Mouse (Mus musculus): ENCODE results near the gene Dhx38. TPM values are rescaled to one million over a fixed set of nuclear protein-coding genes. Genes with fewer than 3 reads are reported as not detected.

Dhx38 gene
- polyA plus RNA-seq (2012; rRNA removed): 6.4 and 7.2 TPM in 2 replicates

GRCm38 (mm10) chr8:109565498-109566333 is at the start of gene Dhx38, which contains the start of gene Txnl4b:
TSS of gene Dhx38 (minus strand) at chr8:109565861.
TSS of gene Txnl4b (plus strand) at chr8:109565892.

GRCm38 (mm10) chr8:109614243-109615210 is 48.9 kb upstream of the Dhx38 start, which contains the start of gene Pkd1l3:
TSS of gene Pkd1l3 (plus strand) at chr8:109614517.

DNA sequence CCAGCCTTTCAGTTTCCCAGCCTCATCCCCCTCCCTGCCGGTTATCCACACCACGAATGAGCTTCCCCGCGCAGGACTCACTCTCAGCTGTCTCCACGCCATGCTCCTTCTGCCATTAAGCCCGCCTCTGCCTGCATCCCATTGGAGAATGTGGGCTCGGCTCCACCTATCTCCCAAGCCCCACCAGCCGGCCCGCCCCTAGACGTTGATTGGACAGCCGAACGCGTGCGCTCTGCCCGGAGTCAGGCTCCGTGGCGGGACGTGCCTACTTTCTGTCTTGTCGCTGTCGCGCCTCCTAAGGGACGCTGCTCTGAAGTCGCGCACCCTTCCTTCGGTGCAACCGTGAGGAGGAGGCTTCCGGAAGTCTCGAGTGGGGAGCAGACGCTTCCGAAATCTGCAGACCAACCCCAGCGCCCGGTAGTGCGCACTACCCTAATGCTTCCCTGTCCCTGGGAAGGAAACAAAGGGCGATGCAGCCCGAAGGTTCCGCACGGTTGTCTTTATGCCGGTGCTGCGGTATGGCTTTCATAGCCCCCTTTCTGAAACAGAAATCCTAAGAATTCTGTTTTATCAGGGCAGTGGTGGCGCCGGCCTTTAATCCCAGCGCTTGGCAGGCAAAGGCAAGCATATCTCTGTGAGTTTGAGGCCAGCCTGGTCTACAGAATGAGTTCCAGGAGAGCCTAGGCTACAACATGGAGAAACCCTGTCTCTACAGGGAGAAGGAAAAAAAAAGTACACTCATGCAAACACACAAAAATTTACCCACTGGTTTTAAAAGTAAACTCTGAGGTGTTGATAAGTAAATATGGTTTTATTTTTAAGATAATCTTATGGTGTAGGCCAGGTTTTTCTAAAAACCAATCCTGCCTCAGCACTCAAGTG is 42.9 kb upstream of the Dhx38 start, which contains the start of gene Dhodh:
Gene Dhodh, minus strand, starts transcription at position 403 of the 882 bp plus-strand sequence.

GRCm38 (mm10) chr8:109578900-109579301 is 13.2 kb upstream of the Dhx38 start, which contains the start of gene Hp:
TSS of gene Hp (minus strand) at chr8:109579172.

Other genes with a start within 250 kb of the Dhx38 start
- gene Pmfbp1, start 71.8 kb downstream of the Dhx38 start, polyA plus RNA-seq (2012; rRNA removed): not detected in 2 replicates
- gene Txnl4b, start within 50 bp of the Dhx38 start, polyA plus RNA-seq (2012; rRNA removed): 1.2 and 1.6 TPM in 2 replicates
- 7.8 and 9.5 TPM in 2 replicates for gene Hp, start 13.3 kb upstream of the Dhx38 start, polyA plus RNA-seq (2012; rRNA removed)
- gene Dhodh, start 42.8 kb upstream of the Dhx38 start, polyA plus RNA-seq (2012; rRNA removed): 5.9 and 7.4 TPM in 2 replicates
- gene Pkd1l3, start 48.7 kb upstream of the Dhx38 start, polyA plus RNA-seq (2012; rRNA removed): 0.03 TPM in 1 of 2 replicates, not detected in the other
- gene Ist1, start 127.4 kb upstream of the Dhx38 start, polyA plus RNA-seq (2012; rRNA removed): 12.2 and 17.1 TPM in 2 replicates
- gene Zfp821, start 139.7 kb upstream of the Dhx38 start, polyA plus RNA-seq (2012; rRNA removed): 4.6 and 7.0 TPM in 2 replicates
- 2.1 and 2.9 TPM in 2 replicates for gene Atxn1l, start 171.9 kb upstream of the Dhx38 start, polyA plus RNA-seq (2012; rRNA removed)
- gene Ap1g1, start 212.7 kb upstream of the Dhx38 start, polyA plus RNA-seq (2012; rRNA removed): 5.8 and 9.2 TPM in 2 replicates

Measured in stomach, adult 2 months (tissue).